Mouse (Mus musculus) forebrain, embryonic 15.5 days (tissue): Measurements from ENCODE around the gene Skap1. TPM values are rescaled to one million over a fixed set of nuclear protein-coding genes. Genes with fewer than 3 reads are reported as not detected.
A peak's percentile ranks its signal among the peaks of the same experiment; 100 is the strongest.

Experiments
- ATAC-seq: fragments of 200-750 bp; cut with Nextera tagmentation; replicated peaks from 2 replicates; pipeline ENCODE4 v1.8.0; 2017; ENCODE audit warnings: mild to moderate bottlenecking, moderate TSS enrichment, moderate library complexity
- H3K27ac ChIP-seq: fragments of 300-500 bp; sonication (generic); replicated peaks from 2 replicates; pipeline ENCODE4 v1.5.1; 2015; ENCODE audit warnings: mild to moderate bottlenecking, inconsistent platforms
- H3K27me3 ChIP-seq: fragments of 300-500 bp; sonication (generic); 2 replicates; pipeline ENCODE4 v1.6.1; 2015; ENCODE audit warnings: inconsistent platforms
- H3K36me3 ChIP-seq: fragments of 300-500 bp; sonication (generic); 2 replicates; pipeline ENCODE4 v1.6.1; 2015; ENCODE audit warnings: mild to moderate bottlenecking, inconsistent platforms
- H3K4me1 ChIP-seq: fragments of 300-500 bp; sonication (generic); 2 replicates; pipeline ENCODE4 v1.6.1; 2015; ENCODE audit warnings: inconsistent platforms
- H3K4me2 ChIP-seq: fragments of 300-500 bp; sonication (generic); replicated peaks from 2 replicates; pipeline ENCODE4 v1.6.1; 2015; ENCODE audit warnings: mild to moderate bottlenecking, inconsistent platforms
- H3K4me3 ChIP-seq: fragments of 300-500 bp; sonication (generic); 2 replicates; pipeline ENCODE4 v1.5.1; 2015; ENCODE audit warnings: mild to moderate bottlenecking, inconsistent platforms
- H3K9ac ChIP-seq: fragments of 300-500 bp; sonication (generic); replicated peaks from 2 replicates; pipeline ENCODE4 v1.6.1; 2015; ENCODE audit warnings: mild to moderate bottlenecking, inconsistent platforms
- H3K9me3 ChIP-seq: fragments of 300-500 bp; sonication (generic); 2 replicates; pipeline ENCODE4 v1.6.1; 2016; ENCODE audit warnings: inconsistent platforms
- WGBS: fragments of 180-500 bp; shearing (Covaris S2); methylation state at CpG from one replicate; pipeline ENCODE4 v1.1.7; 2015; ENCODE audit warnings: mixed read lengths; 5-methylcytosine and 5-hydroxymethylcytosine counted together
- polyA plus RNA-seq: library from polyadenylated mRNA; unstranded; fragments of >200 nt; fragmentation: Nextera tagmentation; extraction: Ambion mirVana; gene quantifications from 2 replicates; pipeline ENCODE4 v1.2.1, GENCODE M21; 2015

The Skap1 gene
- polyA plus RNA-seq, 1 experiment from 2014 or later, result 2.8 TPM

GRCm38 (mm10) chr11:96466987-96467386 lies 2.6 kb downstream of the Skap1 start:
- Histone ChIP-seq H3K4me3 (no peak overlapping the region), H3K36me3 (no peaks in the 10 kb centered on the region), H3K9me3 (no peaks in the 10 kb centered on the region), H3K27ac (0 out of 2 replicates have a peak overlapping the region, but pooled peaks have one; percentile 27), H3K27me3 (peaks cover 9% of the 10 kb centered on the region; the same call in 1 of the 2 replicates), H3K4me1 (peaks cover 46% of the 10 kb centered on the region), H3K9ac (no peak overlapping the region), H3K4me2 (no peak overlapping the region)
- WGBS, result 43% methylated on average over 7 of the region's 7 CpGs
- ATAC-seq, result no peak

DNA sequence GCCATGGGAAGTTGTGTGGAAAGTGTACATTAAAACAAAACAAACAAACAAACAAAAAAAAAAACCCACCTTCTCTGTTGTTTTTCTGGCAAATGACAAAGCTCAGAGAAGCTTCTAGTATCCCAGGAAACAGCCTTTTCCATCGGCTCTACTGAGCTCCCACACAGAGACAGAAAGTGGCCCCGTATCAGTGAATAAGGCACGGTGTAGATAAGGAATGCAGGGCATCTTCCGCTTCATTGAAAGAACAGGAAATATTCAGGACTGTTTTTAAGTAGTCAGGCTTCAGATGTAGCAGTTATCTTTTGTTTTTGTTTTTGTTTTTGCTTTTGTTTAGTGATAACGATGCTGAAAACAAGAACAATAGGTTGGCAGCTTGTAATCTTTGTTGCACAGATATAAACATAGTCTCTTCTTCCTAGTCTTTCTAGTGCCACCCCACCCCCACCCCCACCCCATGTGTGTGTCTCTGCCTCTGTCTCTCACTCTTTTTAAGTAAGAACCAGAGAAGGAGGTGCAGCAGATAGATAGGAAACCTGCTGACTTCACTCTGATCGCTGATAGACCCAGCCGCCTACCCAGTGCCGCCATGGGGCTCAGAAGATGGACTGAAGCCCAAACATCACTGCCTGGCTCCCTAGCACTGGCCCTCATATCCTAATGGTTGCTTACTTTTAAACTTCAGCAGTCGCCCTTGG lies 3.8 kb downstream of the Skap1 start:
- H3K9me3 ChIP-seq, result no peaks in the 10 kb centered on the region
- 57% methylated on average over 9 of the region's 9 CpGs for WGBS
- no peak overlapping the region for H3K9ac ChIP-seq
- peaks cover 6% of the 10 kb centered on the region; the same call in 1 of the 2 replicates for H3K27me3 ChIP-seq
- no peak overlapping the region for H3K4me3 ChIP-seq
- ATAC-seq, result no peak
- H3K27ac ChIP-seq, result no peak overlapping the region
- no peaks in the 10 kb centered on the region for H3K36me3 ChIP-seq
- peaks cover 34% of the 10 kb centered on the region for H3K4me1 ChIP-seq
- no peak overlapping the region for H3K4me2 ChIP-seq

- Histone ChIP-seq H3K36me3 (no peaks in the 10 kb centered on the region), H3K4me3 (no peak overlapping the region), H3K4me2 (no peak overlapping the region), H3K27me3 (no peaks in the 10 kb centered on the region), H3K9ac (no peak overlapping the region), H3K9me3 (no peaks in the 10 kb centered on the region), H3K27ac (no peak overlapping the region), H3K4me1 (no peaks in the 10 kb centered on the region)
- 90% methylated on average over 3 of the region's 3 CpGs for WGBS
- ATAC-seq, result no peak
Observed at GRCm38 (mm10) chr11:96482711-96483110, 18.3 kb downstream of the Skap1 start.

DNA sequence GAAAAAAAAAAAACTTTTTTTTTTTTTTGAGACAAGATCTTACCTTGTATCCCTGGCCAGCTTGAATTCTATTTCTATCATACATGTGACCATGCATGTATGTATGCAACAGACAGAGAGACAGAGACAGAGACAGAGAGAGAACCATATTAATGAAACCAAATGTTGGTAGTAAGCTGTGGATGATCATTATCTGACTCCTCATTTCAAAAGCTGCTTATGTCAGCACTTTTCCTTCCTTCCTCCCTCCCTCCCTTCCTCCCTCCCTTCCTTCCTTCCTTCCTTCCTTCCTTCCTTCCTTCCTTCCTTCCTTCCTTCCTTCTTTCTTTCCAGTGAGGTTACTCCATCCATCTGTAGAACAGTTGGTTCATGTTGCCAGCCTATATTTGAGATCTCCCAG lies 18.8 kb downstream of the Skap1 start:
- Histone ChIP-seq H3K4me2 (no peak overlapping the region), H3K4me3 (no peak overlapping the region), H3K9ac (no peak overlapping the region), H3K4me1 (no peaks in the 10 kb centered on the region), H3K27me3 (no peaks in the 10 kb centered on the region), H3K36me3 (no peaks in the 10 kb centered on the region), H3K9me3 (no peaks in the 10 kb centered on the region), H3K27ac (no peak overlapping the region)
- ATAC-seq, result no peak

GRCm38 (mm10) chr11:96498481-96498880 lies 34.1 kb downstream of the Skap1 start:
- no peak for ATAC-seq
- H3K4me3 ChIP-seq, result no peak overlapping the region

GRCm38 (mm10) chr11:96501042-96501441 lies 36.6 kb downstream of the Skap1 start:
- Histone ChIP-seq H3K27me3 (no peaks in the 10 kb centered on the region), H3K4me3 (no peak overlapping the region), H3K4me1 (peaks cover 13% of the 10 kb centered on the region), H3K9me3 (no peaks in the 10 kb centered on the region), H3K27ac (no peak overlapping the region), H3K9ac (no peak overlapping the region), H3K36me3 (no peaks in the 10 kb centered on the region), H3K4me2 (no peak overlapping the region)
- 29% methylated on average over 6 of the region's 6 CpGs for WGBS
- peak; percentile 69; the same call in 1 of the 2 replicates for ATAC-seq

More at GRCm38 (mm10) chr11:96498481-96498880, 34.1 kb downstream of the Skap1 start:
- no peak overlapping the region for H3K9ac ChIP-seq
- no peak overlapping the region for H3K4me2 ChIP-seq
- WGBS, result 51% methylated on average over 8 of the region's 8 CpGs
- no peaks in the 10 kb centered on the region for H3K36me3 ChIP-seq
- H3K9me3 ChIP-seq, result no peaks in the 10 kb centered on the region
- H3K4me1 ChIP-seq, result peaks cover 13% of the 10 kb centered on the region
- H3K27ac ChIP-seq, result no peak overlapping the region
- H3K27me3 ChIP-seq, result no peaks in the 10 kb centered on the region

DNA sequence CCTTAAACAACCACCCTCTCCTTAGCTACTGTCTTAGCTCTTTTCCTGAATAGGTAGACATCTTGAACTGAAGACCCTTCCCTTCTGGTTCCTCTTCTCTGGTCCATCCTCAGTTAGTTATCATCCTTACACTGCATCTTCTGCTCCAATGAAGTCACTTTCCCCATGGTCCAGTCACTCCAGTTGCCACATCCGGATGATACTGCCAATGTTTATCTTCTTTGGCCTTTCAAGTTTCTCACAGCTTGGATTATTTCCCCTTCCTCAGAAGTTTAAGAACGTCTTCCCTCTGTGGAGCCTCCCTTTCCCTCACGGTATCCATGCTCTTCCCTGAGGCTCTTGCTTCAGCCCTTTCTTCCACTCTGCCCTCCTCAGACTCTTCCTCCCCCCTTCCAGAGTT lies 38.6 kb downstream of the Skap1 start:
- 85% methylated on average over 3 of the region's 3 CpGs for WGBS
- no peaks in the 10 kb centered on the region for H3K9me3 ChIP-seq
- ATAC-seq, result no peak

DNA sequence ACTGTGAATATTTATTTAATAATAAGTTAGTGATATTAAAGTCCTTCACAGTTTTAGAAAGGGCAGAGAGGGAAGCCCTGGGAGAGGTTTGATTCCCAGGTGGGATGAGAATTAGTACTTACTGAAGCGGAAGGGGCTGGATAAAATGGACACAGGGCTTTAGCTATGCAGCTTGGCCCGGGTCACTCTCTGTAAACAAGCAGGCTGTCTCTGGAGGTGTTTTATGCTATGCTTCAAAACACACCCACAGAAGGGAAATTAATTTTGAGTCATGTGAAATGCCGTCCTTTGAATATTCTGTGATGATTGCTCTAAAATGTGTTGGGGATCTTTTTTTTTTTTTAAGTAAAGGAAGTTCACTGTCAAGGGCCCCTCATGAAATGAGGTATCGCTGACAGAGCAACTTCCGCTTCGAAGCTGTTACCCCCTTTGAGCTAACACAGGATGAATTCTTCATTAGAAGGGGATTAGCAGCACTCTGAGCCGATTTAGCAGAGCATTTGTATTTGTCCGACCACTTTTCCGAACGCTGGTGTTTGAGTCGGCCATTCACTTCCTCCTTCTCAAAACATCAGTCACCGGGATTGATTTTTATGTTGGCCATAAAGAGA lies 40.2 kb downstream of the Skap1 start:
- Histone ChIP-seq H3K4me1 (peaks cover 13% of the 10 kb centered on the region), H3K27me3 (no peaks in the 10 kb centered on the region), H3K36me3 (no peaks in the 10 kb centered on the region), H3K9me3 (no peaks in the 10 kb centered on the region), H3K9ac (no peak overlapping the region), H3K4me2 (no peak overlapping the region), H3K27ac (no peak overlapping the region), H3K4me3 (no peak overlapping the region)
- ATAC-seq, result no peak
- WGBS, result 16% methylated on average over 12 of the region's 12 CpGs

More for the DNA sequence above, 38.6 kb downstream of the Skap1 start:
- no peak overlapping the region for H3K27ac ChIP-seq
- no peak overlapping the region for H3K4me3 ChIP-seq
- H3K36me3 ChIP-seq, result no peaks in the 10 kb centered on the region
- peaks cover 13% of the 10 kb centered on the region for H3K4me1 ChIP-seq
- H3K9ac ChIP-seq, result no peak overlapping the region
- H3K4me2 ChIP-seq, result no peak overlapping the region
- no peaks in the 10 kb centered on the region for H3K27me3 ChIP-seq

- no peak overlapping the region for H3K27ac ChIP-seq
- no peaks in the 10 kb centered on the region for H3K9me3 ChIP-seq
- H3K27me3 ChIP-seq, result no peaks in the 10 kb centered on the region
- no peak overlapping the region for H3K9ac ChIP-seq
- 91% methylated on average over 5 of the region's 5 CpGs for WGBS
- peaks cover 10% of the 10 kb centered on the region for H3K4me1 ChIP-seq
- H3K4me3 ChIP-seq, result no peak overlapping the region
- no peak overlapping the region for H3K4me2 ChIP-seq
- no peaks in the 10 kb centered on the region for H3K36me3 ChIP-seq
- ATAC-seq, result no peak
Observed at GRCm38 (mm10) chr11:96505841-96506240, 41.4 kb downstream of the Skap1 start.

- H3K9ac ChIP-seq, result no peak overlapping the region
- no peak for ATAC-seq
- no peak overlapping the region for H3K4me3 ChIP-seq
- H3K9me3 ChIP-seq, result no peaks in the 10 kb centered on the region
- 89% methylated on average over 3 of the region's 3 CpGs for WGBS
- no peaks in the 10 kb centered on the region for H3K4me1 ChIP-seq
- H3K27me3 ChIP-seq, result no peaks in the 10 kb centered on the region
- no peak overlapping the region for H3K4me2 ChIP-seq
- H3K36me3 ChIP-seq, result no peaks in the 10 kb centered on the region
- no peak overlapping the region for H3K27ac ChIP-seq
Observed at GRCm38 (mm10) chr11:96515164-96515563, 50.8 kb downstream of the Skap1 start.

DNA sequence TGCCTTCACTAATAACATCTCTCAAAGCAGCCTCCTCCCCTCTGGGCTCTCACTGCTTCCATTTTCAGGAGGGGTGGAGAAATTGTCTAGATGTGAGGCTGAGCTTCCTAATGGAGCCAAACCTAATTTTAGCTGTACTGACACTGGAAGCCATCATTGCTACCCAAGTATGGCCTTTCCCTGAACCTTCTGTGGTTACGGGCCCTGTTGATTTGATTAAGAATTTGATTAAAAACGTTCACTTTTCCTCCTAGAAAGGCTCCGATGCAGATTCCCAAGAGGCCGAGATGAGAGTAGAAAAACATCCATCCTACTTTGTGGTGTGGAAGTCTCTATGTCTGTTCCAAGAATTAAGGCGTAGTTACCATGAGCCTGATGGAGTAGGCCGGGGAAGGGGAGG lies 60.1 kb downstream of the Skap1 start:
- no peak overlapping the region for H3K4me2 ChIP-seq
- no peak for ATAC-seq
- no peak overlapping the region for H3K9ac ChIP-seq
- no peaks in the 10 kb centered on the region for H3K36me3 ChIP-seq
- 89% methylated on average over 6 of the region's 6 CpGs for WGBS
- H3K27ac ChIP-seq, result no peak overlapping the region
- H3K4me1 ChIP-seq, result no peaks in the 10 kb centered on the region
- no peak overlapping the region for H3K4me3 ChIP-seq
- no peaks in the 10 kb centered on the region for H3K27me3 ChIP-seq
- no peaks in the 10 kb centered on the region for H3K9me3 ChIP-seq

DNA sequence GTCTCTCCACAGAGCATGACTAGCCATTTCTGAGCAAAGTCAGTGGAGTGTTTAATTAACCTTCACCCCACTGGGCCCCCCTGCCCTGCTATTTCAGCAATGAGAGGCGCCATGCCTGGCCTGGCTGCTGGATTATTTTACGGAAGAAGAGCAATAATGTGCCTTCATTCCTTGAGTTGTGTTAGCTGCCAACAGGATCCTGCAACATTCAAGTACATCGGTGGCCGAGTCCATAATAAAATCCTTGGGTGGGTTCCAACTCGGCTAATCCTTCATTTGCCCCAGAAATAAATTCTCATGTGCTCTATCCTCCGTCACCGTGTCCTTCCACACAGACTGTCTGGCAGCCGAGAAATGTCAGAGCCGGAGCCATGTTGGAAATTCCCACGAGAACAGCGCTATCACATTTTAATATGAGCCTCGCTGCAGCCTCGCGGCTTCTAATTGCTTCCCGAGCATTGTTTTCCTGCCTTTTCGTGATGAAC lies 61.8 kb downstream of the Skap1 start:
- 56% methylated on average over 16 of the region's 16 CpGs for WGBS
- ATAC-seq, result no peak

More for the DNA sequence above, 61.8 kb downstream of the Skap1 start:
- Histone ChIP-seq H3K4me3 (no peak overlapping the region), H3K27me3 (no peaks in the 10 kb centered on the region), H3K4me2 (peak overlapping the region; percentile 22; the same call in 1 of the 2 replicates), H3K4me1 (no peaks in the 10 kb centered on the region), H3K36me3 (no peaks in the 10 kb centered on the region), H3K9ac (no peak overlapping the region), H3K27ac (no peak overlapping the region), H3K9me3 (no peaks in the 10 kb centered on the region)
